Mouse (Mus musculus): ENCODE measurements around the gene Scube2. TPM values are rescaled to one million over a fixed set of nuclear protein-coding genes. Genes with fewer than 3 reads are reported as not detected.

Scube2 gene
- polyA plus RNA-seq, 1 experiment from 2014 or later: 4.4 TPM

GRCm38 (mm10) chr7:109849750-109850434 lies 15.6 kb downstream of the Scube2 start:
- no peaks in the 10 kb centered on the region for H3K9me3 ChIP-seq
- peaks cover 22% of the 10 kb centered on the region for H3K4me1 ChIP-seq (replicated peaks)
- H3K9ac ChIP-seq: no peak overlapping the region
- ATAC-seq (ENCODE audit: low read depth): peak; percentile 53; the same call in 1 of the 2 replicates
- no peak overlapping the region for H3K4me3 ChIP-seq
- H3K4me2 ChIP-seq: no peak overlapping the region
- 26% methylated on average over 8 of the region's 8 CpGs for WGBS
- H3K27me3 ChIP-seq: no peaks in the 10 kb centered on the region
- no peaks in the 10 kb centered on the region for H3K36me3 ChIP-seq
- no peak overlapping the region for H3K27ac ChIP-seq (replicated peaks)

- WGBS: 36% methylated on average over 11 of the region's 11 CpGs
- Histone ChIP-seq H3K4me2 (no peak overlapping the region), H3K27me3 (no peaks in the 10 kb centered on the region), H3K27ac (replicated peaks) (no peak overlapping the region), H3K9me3 (no peaks in the 10 kb centered on the region), H3K9ac (no peak overlapping the region), H3K36me3 (no peaks in the 10 kb centered on the region), H3K4me1 (replicated peaks) (peaks cover 22% of the 10 kb centered on the region), H3K4me3 (no peak overlapping the region)
- ATAC-seq (ENCODE audit: low read depth): no peak
Measured at GRCm38 (mm10) chr7:109848867-109849733, 16.4 kb downstream of the Scube2 start.

- ATAC-seq (ENCODE audit: low read depth): no peak
- Histone ChIP-seq H3K9me3 (no peaks in the 10 kb centered on the region), H3K27ac (replicated peaks) (no peak overlapping the region), H3K27me3 (no peaks in the 10 kb centered on the region), H3K4me1 (replicated peaks) (peaks cover 8% of the 10 kb centered on the region), H3K4me2 (no peak overlapping the region), H3K4me3 (no peak overlapping the region), H3K9ac (no peak overlapping the region), H3K36me3 (no peaks in the 10 kb centered on the region)
- WGBS: 91% methylated on average over 6 of the region's 6 CpGs
Measured at GRCm38 (mm10) chr7:109844100-109844499, 21.4 kb downstream of the Scube2 start.

- Histone ChIP-seq H3K27ac (replicated peaks) (no peak overlapping the region), H3K4me3 (no peak overlapping the region), H3K27me3 (no peaks in the 10 kb centered on the region), H3K4me1 (replicated peaks) (peaks cover 8% of the 10 kb centered on the region; the same call in 1 of the 2 replicates), H3K4me2 (no peak overlapping the region), H3K9ac (no peak overlapping the region), H3K9me3 (no peaks in the 10 kb centered on the region), H3K36me3 (no peaks in the 10 kb centered on the region)
- 84% methylated on average over 13 of the region's 13 CpGs for WGBS
- peak; percentile 75 for ATAC-seq (ENCODE audit: low read depth)
Measured at GRCm38 (mm10) chr7:109841618-109842418, 23.7 kb downstream of the Scube2 start.

- no peak overlapping the region for H3K27ac ChIP-seq (replicated peaks)
- H3K9me3 ChIP-seq: no peaks in the 10 kb centered on the region
- H3K4me2 ChIP-seq: no peak overlapping the region
- no peak overlapping the region for H3K9ac ChIP-seq
- no peak for ATAC-seq (ENCODE audit: low read depth)
- H3K4me1 ChIP-seq (replicated peaks): peaks cover 9% of the 10 kb centered on the region; the same call in 1 of the 2 replicates
- no peaks in the 10 kb centered on the region for H3K36me3 ChIP-seq
- no peaks in the 10 kb centered on the region for H3K27me3 ChIP-seq
- no peak overlapping the region for H3K4me3 ChIP-seq
- WGBS: 58% methylated on average over 6 of the region's 6 CpGs
Measured at GRCm38 (mm10) chr7:109841031-109841430, 24.4 kb downstream of the Scube2 start.

GRCm38 (mm10) chr7:109838613-109839012 lies 26.9 kb downstream of the Scube2 start:
- 83% methylated on average over 3 of the region's 3 CpGs for WGBS
- ATAC-seq (ENCODE audit: low read depth): no peak
- Histone ChIP-seq H3K4me3 (no peak overlapping the region), H3K27me3 (no peaks in the 10 kb centered on the region), H3K36me3 (no peaks in the 10 kb centered on the region), H3K4me2 (no peak overlapping the region), H3K9ac (no peak overlapping the region), H3K27ac (replicated peaks) (no peak overlapping the region), H3K4me1 (replicated peaks) (peaks cover 9% of the 10 kb centered on the region; the same call in 1 of the 2 replicates), H3K9me3 (no peaks in the 10 kb centered on the region)

GRCm38 (mm10) chr7:109837651-109838050 lies 27.8 kb downstream of the Scube2 start:
- Histone ChIP-seq H3K36me3 (no peaks in the 10 kb centered on the region), H3K9me3 (no peaks in the 10 kb centered on the region), H3K9ac (no peak overlapping the region), H3K4me3 (no peak overlapping the region), H3K27ac (replicated peaks) (no peak overlapping the region), H3K4me2 (no peak overlapping the region), H3K27me3 (no peaks in the 10 kb centered on the region), H3K4me1 (replicated peaks) (0 out of 2 replicates have a peak, but pooled peaks cover 9% of the 10 kb centered on the region)
- no peak for ATAC-seq (ENCODE audit: low read depth)
- 65% methylated on average over 6 of the region's 6 CpGs for WGBS

- Histone ChIP-seq H3K4me3 (no peak overlapping the region), H3K4me2 (no peak overlapping the region), H3K4me1 (replicated peaks) (0 out of 2 replicates have a peak, but pooled peaks cover 4% of the 10 kb centered on the region), H3K27me3 (no peaks in the 10 kb centered on the region), H3K36me3 (no peaks in the 10 kb centered on the region), H3K9ac (no peak overlapping the region), H3K27ac (replicated peaks) (no peak overlapping the region), H3K9me3 (no peaks in the 10 kb centered on the region)
- no peak for ATAC-seq (ENCODE audit: low read depth)
- 80% methylated on average over 6 of the region's 6 CpGs for WGBS
Measured at GRCm38 (mm10) chr7:109834894-109835293, 30.6 kb downstream of the Scube2 start.

- WGBS: 85% methylated on average over 2 of the region's 2 CpGs
- H3K27me3 ChIP-seq: no peaks in the 10 kb centered on the region
Measured at GRCm38 (mm10) chr7:109831376-109831775, 34.1 kb downstream of the Scube2 start.

GRCm38 (mm10) chr7:109826911-109827310 lies 38.6 kb downstream of the Scube2 start:
- Histone ChIP-seq H3K27me3 (no peaks in the 10 kb centered on the region), H3K4me3 (no peak overlapping the region), H3K4me1 (replicated peaks) (no peaks in the 10 kb centered on the region), H3K9ac (no peak overlapping the region), H3K36me3 (no peaks in the 10 kb centered on the region), H3K27ac (replicated peaks) (no peak overlapping the region), H3K4me2 (no peak overlapping the region), H3K9me3 (no peaks in the 10 kb centered on the region)
- 90% methylated on average over 8 of the region's 8 CpGs for WGBS
- no peak for ATAC-seq (ENCODE audit: low read depth)

More at GRCm38 (mm10) chr7:109831376-109831775, 34.1 kb downstream of the Scube2 start:
- Histone ChIP-seq H3K9ac (no peak overlapping the region), H3K4me1 (replicated peaks) (no peaks in the 10 kb centered on the region), H3K4me2 (no peak overlapping the region), H3K4me3 (no peak overlapping the region), H3K9me3 (no peaks in the 10 kb centered on the region), H3K27ac (replicated peaks) (no peak overlapping the region), H3K36me3 (no peaks in the 10 kb centered on the region)
- no peak for ATAC-seq (ENCODE audit: low read depth)

GRCm38 (mm10) chr7:109825293-109825692 lies 40.2 kb downstream of the Scube2 start:
- 86% methylated on average over 14 of the region's 14 CpGs for WGBS
- no peak for ATAC-seq (ENCODE audit: low read depth)

GRCm38 (mm10) chr7:109818600-109818999 lies 46.9 kb downstream of the Scube2 start:
- WGBS: 92% methylated on average over 4 of the region's 4 CpGs
- Histone ChIP-seq H3K4me1 (replicated peaks) (peaks cover 15% of the 10 kb centered on the region), H3K27me3 (no peaks in the 10 kb centered on the region), H3K27ac (replicated peaks) (no peak overlapping the region), H3K4me3 (no peak overlapping the region), H3K36me3 (no peaks in the 10 kb centered on the region), H3K4me2 (no peak overlapping the region), H3K9me3 (no peaks in the 10 kb centered on the region), H3K9ac (no peak overlapping the region)
- ATAC-seq (ENCODE audit: low read depth): no peak

More at GRCm38 (mm10) chr7:109825293-109825692, 40.2 kb downstream of the Scube2 start:
- Histone ChIP-seq H3K36me3 (no peaks in the 10 kb centered on the region), H3K27ac (replicated peaks) (no peak overlapping the region), H3K4me3 (no peak overlapping the region), H3K4me2 (no peak overlapping the region), H3K9me3 (no peaks in the 10 kb centered on the region), H3K4me1 (replicated peaks) (no peaks in the 10 kb centered on the region), H3K27me3 (no peaks in the 10 kb centered on the region), H3K9ac (no peak overlapping the region)

Measured in neural tube, embryonic 13.5 days (tissue).